Mouse (Mus musculus) monocyte, adult 2 months (primary cell): Measurements from ENCODE around the gene Snap91.

Experiments used
- DNase-seq, 2 experiments: peaks; one replicate each; pipeline ENCODE4 v3.0.0; 2022; ENCODE audit warnings: low spot score in 2 of 2, low read depth in 1 of 2

The Snap91 gene

DNA sequence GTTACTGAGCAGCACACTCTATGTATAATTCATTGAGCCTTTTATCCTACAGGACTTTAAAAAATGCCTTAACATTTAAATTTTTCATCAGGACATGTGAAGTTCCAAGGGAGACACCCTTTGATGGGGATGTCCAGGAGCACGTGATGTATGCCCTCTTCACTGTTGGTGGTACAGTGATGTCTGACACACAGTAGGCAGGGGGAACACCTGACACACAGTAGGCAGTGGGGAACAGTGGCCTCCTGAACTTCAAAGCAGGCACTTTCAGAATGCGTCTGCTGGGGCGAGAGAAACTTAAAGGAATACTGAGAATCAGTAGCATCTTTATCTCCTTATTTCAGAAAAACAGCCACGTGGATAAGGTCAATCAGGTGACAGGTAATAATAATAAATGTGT, 62.8 kb downstream of the Snap91 start:
- DNase-seq = no peak

DNA sequence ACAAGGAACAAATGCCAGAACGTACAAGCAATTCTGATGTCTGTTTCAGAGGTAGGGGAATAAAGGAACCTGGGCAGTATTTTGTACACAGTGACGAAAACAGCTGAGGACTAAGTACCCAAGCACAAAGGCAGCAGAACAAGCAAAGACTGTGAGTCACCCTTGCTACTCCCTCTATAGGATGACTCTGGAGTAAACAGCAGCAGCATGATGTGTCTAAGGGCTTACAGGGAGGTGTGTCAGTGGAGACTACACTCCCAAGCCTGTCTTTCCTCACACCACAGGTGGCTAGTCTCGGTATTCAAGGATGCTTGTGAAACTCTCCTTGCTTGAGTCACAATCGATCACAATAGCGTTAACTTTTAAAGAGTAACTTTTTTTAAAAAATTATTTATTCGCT, 66.1 kb downstream of the Snap91 start:
- DNase-seq = no peak

DNA sequence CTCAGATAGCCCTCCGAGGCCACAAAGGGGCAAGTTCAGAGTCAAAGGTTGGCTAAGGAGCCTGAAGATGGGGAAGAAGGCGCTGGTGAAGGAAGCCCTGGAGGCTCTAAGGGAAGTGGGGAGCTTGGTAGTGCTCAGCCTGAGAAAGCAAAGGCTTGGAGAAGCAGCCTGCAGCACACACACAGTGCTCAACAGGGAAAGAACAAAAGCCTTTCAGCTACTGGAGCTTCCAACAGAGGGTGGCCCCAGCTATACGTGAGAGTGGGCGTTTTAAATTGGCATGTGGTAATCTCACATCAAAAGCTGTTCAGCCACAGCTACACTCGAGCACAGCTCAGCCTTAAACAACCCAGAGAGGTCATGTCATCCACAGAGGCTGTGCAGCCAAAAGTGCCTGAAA, 67.1 kb downstream of the Snap91 start:
- no peak for DNase-seq

DNA sequence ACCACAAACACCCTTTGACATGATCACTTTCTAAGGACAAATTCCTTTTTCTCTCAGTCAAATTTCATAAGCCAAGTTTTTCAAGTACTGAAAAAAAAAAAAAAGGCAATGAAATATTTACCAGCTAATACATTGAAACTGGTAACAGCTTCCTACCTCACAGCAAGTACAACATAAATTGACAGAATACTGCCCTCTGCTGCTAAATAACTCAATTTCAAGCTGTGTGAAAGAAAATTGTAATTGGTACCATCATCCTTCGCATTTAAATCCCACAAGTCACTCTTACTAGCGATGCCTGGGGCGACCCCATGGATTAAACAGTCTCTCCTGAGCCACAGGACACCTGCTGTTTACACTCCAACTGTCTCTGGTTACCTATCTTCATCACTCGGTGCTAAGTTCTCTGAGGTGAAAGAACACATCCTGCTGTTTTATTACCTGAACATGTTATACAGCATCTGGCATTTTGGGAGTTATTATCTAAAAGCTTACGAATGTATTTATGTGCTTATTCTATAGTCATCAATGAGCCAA, 69.7 kb downstream of the Snap91 start:
- no peak for DNase-seq

DNA sequence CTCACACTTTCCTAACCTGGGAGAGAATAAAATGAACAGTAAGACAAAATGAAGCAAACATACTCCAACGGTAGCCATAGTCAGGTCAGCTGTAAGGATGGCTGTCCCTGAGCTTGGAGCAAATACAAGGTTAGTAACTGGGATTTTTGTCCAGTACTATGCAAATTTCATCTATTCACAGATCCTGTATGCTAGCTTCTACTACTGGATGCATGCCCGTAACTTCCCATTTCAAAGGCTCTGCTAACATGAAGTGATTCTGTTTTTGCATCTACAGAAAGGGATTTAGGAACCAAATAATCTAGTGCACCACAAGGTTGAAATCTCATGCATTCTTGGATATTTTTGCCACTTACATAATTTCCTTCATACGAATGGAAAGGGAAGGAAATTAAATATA, 70.2 kb downstream of the Snap91 start:
- DNase-seq = no peak

DNA sequence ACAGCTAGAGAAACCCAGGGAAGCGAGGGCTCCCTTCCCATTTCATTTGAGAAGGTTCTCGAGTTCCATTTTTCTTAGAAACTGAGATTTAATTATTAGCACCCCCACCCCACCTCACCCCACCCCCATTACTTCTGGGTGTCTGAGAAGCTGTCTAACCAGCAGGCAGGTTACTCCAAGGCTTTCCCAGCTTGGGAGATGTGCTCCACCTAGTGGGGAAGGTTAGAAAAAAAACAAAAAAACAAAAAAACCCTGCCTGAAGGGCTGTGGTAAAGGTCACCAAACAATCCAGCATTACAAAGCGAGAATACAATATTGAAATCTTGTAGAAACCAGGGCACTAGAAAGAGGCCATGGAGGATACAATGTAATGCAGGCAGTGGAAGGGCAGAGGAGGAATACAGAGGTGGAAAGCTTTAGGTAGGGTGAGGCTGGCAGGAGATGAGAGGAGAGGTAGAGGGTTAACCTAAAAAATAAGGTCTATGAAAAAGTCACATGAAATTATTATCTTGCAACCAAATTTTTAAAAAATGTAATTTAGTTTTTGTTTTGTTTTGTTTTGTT, 79.8 kb downstream of the Snap91 start:
- DNase-seq = no peak

DNA sequence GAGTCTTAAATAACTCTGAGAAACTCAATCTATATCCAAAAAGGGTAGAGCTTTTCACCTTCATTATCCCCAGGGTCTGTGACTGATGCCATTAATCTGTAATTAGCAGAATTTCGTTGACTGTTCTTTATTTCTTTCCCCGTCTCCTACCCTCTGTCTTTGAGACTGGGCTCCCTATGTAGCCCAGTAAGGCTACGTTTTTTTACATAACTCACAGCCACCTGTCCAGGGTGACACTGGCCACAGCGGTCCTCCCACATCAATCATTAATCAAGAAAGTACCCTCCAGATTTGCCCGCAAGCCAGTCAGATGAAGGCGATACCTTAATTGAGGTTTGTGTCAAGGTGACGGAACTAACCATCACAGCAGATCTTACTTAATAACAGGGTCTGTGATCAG, 81.4 kb downstream of the Snap91 start:
- DNase-seq = no peak

DNA sequence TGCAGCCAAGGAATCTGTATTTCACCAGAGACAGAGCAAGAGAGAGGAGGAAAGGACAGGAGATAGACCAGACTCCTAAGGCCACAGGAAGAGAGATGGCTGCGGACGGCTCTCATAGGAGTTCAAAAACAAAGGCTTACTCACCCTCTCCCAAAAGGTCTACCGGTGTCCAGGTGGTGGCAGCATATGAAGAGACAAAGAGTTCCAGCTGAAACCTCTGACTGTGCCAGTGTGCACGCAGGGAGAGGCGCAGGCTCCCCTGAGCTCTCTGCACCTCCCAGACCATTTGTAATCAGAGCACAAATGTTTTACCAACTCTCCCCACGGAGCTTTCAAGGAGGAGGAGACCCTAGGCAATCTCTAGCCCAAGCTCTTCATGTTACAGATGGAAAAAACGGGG, 81.8 kb downstream of the Snap91 start:
- no peak for DNase-seq

DNA sequence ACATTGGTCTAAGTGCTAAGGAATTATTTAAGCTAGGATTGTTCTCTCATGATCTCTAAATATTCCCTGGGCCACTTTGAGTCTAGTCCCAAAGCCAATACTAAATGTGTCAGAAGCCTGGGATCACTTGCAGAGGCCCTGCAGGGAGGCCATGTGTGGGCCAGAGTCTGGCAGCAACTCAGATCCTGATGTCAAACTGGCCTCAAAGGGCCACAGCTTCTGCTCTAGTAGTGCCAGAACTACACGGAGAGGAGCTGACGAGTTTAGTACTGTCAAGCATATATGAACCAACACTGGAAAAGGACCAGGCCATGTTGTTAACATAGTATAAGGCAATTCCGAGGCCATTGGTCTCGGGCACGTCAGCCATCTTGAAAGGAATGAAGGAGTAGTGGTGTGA, 82.3 kb downstream of the Snap91 start:
- no peak for DNase-seq

DNA sequence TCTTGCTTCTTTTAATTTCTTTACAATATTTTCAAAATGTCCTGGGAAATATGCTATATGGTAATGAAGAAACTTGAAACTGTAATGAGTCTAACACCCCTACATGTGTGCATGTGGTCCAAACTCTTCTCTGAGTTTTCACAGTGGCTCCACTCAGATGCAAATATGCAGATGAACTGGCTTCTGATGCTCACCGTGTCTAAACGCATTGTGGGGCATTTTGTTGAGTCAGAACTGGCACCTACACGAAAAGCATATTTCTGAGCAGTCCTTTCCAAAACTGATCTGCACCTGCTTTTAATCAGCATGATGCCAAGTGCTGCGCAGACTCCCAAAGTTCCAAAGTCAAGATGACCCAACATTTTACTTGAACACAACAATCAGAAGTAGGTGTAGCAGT, 82.9 kb downstream of the Snap91 start:
- no peak for DNase-seq

DNA sequence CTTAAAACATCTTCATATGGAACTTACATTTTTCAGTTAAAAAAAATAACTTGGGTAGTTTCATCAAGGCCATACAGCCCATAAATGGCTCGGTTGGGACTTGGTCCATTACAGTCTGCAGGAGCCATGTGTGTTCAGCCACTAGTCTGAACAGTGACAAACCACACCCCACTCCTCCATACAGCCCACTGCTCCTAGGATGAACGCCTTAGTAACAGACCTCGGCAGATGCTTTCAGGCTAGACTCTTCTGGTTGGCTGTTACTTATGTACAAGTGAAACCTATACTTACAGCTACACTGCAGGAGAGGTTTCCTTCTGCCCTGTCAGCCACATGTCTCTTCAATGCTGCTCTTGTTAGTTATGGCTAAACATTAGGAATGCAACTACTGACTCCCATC, 85.2 kb downstream of the Snap91 start:
- no peak for DNase-seq

DNA sequence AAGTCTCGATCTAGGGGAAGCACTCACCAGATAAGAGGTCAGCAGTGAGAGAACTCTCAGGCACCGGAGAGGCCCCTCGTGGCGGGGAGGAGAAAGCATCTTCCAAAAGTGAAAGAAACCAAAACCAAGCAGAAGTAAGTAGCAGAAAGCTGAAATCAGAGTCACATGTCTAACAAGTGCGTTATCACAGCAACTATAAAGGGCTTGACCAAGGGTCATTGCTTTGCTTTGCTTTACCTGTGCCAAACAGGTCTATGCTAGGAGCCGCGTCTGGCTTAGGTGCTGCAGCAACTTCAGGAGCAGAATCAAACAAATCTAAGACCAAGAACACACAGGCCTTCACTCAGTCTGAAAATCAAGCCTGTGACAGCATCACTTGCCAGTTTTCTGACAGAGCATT, 88.5 kb downstream of the Snap91 start:
- no peak for DNase-seq

DNA sequence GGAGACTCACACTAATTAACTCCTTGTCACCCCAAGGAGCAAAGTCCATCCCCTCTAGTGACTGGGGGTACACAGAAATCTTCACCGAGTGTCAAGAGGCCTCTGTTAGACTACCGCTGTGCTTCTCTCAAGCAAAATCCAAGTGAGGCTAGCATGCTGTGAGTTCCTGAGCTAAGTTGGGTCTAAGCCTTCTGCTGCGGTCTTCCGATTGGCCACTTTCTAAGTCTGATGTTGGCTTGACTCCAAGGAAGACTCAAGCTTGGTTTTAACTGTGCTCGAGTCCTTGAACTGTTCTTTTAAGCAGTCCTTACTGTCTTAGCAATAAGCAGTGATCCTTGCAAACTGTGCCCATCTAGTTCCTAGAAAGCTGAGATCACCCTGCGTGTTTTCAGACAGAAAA, 91.3 kb downstream of the Snap91 start:
- no peak for DNase-seq

DNA sequence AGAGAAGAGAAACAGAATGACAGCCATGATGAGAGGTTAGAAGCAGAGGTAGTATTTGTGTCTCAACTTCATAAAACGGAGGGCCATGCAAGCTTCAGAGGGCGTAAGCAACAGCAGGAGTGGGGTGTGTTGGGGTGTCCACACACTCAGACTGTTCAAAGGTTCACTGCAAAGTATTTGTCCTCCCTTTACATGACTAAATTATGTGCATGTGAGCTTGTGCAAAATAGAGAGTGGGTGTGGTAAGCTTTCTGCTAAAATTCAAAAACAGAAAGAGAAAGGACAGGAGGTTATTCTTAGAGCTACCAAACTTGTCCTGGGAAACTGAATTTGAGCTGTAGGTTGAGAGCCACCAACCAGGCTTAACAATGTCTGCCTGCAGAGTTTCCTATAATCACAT, 97.6 kb downstream of the Snap91 start:
- DNase-seq = no peak

DNA sequence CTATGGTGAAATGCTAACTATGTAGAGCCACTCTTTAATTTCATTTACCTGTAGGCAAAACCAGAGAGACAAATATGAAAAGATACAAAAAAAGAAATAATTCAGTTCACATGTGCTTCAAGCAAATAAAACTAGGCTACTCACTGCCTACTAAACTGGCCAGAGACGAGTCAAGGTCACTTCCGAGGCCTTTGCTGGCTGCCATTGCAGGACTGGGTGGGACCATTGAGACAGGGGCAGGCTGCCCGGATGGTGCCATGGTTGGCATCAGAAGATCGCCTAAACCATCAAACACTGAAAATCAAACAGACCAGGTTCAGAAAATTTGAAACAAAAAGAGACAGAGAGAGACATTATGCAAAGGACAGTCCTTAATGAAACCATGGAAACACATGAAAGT, 99.0 kb downstream of the Snap91 start:
- no peak for DNase-seq

DNA sequence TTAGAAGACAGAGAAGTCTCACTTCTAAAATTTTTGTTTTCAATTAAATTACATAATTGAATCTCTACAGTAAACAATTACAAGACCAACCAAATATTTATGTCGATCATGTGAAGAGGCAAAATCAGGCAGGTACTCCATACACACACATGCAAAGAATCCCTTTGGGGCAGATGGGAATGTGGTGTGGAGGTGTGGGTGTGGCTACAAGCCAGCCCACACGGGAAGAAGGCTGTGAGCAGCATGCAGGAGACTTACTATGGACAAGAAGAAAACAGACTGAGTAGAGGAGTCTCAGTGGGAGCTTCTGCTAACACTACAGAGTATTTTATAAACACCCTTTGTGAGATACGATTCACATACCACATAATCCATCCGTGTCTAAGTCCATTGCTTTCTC, 102.2 kb downstream of the Snap91 start:
- DNase-seq = no peak

DNA sequence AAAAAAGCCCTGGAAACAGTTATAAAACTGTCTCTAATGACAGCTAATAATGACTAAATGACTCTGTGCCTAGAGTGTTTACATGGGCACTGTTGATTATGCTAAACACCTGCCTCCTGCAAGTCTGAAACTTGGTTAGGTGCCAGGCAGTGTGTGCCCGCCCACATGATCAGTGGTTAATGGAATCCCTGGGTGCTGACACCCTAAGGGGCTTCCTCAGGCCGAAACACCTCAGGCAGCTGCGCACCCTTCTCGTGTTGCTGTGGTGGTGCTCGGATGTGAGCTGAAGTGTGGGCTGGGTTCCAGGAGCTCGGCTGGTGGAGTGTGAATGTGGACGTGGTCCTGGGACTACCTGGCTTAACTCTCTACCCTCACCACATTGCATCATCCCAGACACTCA, 103.1 kb downstream of the Snap91 start:
- DNase-seq = no peak

DNA sequence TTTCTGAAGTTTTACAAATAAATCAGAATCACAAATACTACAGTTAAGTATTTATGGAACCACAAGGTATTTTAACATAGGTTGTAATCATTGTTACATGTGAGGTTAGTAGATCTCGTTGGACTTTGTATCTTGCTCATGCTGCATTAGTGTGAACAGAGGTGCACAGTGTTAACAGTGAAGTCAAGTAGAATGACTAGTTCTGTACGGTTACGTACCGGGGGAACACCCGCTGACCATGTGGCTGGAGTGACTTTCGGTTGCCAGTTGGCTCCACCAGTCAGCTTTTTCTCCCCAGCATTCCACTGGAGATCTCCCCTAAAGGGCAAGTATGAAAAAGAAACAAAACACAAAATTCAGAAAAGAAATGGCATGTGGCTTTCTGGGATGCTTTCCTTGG, 105.1 kb downstream of the Snap91 start:
- DNase-seq = no peak

DNA sequence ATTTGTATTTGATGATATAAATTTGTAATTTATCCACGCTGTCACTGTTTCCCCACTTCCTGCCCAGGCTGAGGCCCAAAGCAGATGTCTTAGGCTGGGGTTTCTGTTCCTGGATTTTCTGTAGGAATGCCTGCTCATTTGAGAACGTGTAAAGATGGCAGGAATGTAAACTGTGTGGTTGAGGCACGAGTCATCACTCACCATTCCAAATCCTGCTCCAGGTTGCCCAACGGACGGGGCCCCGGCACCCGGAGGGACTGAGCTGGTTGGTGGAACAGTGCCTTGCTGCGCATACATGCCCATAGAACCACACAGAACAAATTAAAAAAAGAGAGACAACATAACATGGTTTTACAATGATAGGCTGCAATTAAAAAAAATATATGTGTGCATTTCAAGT, 106.5 kb downstream of the Snap91 start:
- no peak for DNase-seq

DNA sequence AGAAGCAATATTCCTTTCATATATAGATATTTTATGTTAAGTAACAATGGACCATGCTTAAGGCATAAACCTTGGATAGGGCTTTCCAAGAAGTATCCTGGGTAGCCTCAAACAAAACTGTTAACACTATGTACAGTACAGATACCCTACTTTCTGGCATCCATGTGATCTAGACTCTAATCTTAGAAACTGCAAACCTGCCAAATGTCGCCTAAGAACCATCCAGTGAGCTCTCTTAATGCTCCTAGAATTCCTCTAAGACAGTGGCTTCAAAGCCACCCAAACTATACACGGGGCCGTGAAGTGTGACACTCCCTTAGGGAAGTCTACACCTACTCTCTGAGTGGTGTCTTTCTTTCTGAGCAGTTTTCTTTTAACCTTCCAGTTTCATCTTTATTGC, 107.6 kb downstream of the Snap91 start:
- no peak for DNase-seq

DNA sequence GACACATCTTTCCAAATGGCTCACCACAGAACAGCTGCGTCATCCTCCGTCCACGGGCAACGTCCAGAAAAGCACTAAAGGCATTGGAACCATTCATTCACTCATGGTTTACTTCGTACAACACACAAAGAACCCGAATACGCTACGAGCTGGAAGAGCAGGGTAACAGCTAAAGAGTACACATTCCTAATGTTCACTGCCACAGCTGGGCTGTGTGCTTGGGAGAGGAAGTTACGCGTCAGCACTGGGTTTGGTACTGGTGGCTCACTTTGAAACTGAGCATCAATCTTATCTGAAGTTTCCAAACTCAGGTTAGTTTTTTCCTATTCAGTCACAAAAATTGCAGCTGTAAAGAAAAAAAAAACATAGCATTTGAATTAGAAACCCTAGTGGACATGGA, 113.5 kb downstream of the Snap91 start:
- no peak for DNase-seq

DNA sequence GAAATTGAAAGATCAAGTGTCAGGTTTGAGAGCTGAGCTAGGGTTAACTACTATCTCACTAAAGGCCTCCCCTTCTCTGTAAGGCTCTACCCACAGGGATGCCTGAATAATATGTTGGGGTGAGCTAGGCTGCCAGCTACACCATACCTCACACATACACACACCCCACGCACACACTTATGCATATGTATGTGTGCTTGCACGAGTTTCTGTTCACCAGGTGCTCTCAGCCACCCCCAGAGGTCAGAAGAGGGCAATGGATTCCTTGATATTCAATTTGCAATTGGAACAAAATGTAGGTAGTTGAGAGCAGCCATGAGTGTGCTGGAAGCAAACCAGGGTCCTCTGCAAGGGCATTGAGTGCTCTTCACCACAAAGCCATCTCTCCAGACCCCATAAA, 116.5 kb downstream of the Snap91 start:
- no peak for DNase-seq

DNA sequence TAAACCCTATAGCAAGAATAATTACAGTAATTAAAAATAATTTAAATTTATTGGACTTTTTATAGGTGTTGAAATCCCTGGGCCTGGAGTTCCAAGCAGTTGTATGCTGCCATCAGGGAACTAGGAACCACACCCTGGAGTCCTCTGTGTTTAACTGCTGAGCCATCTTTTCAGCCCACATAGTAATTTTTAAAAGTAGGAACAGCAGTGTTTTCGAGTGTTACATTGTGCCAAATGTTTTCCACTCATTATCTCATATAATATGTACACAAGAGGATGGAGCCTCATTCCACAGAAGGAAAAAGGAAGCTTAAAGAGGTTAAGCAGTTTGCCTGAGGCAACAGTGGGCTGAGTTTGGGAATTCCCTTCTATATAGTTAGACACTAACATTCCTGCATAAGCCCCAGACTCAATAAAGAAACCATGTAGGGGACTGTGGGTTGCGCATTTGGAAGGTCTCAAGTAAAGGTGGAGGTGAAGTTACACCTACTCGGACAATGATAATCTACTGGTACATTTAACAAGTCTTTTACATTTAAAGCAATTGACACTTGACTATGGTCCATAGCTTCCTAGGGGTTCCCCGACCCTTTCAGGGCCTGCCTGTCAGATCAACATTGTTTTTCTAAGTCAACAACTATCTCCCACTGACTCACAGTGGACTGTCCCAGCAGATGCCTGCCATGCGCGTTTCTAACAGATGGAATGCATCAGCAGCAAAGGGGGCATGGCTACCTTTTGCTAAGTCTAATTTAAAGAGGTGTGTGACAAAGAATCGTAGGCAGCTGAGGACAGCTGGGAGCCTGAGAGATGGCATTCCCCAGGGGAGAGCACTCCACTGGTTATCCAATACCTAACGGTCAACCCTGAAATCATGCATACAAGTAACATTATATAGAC, 117.7 kb downstream of the Snap91 start:
- no peak for DNase-seq
